Mouse (Mus musculus) hindbrain, embryonic 14.5 days (tissue): ENCODE results near the gene Cflar. TPM values are rescaled to one million over a fixed set of nuclear protein-coding genes. Genes with fewer than 3 reads are reported as not detected.
A peak's percentile ranks its signal among the peaks of the same experiment; 100 is the strongest.

Experiments used
- ATAC-seq: fragments of 200-750 bp; cut with Nextera tagmentation; 2 replicates; pipeline ENCODE4 v1.8.0; 2017; ENCODE audit warnings: moderate number of reproducible peaks, mild to moderate bottlenecking, moderate TSS enrichment, moderate library complexity; ENCODE audit not compliant: low FRiP score
- DNase-seq: peaks from one replicate; pipeline ENCODE4 v3.0.0-alpha.2; 2015; ENCODE audit warnings: low spot score
- H3K27ac ChIP-seq: fragments of 300-500 bp; sonication (generic); 2 replicates; pipeline ENCODE4 v1.5.1; 2014; ENCODE audit warnings: mild to moderate bottlenecking, moderate library complexity
- H3K27me3 ChIP-seq: fragments of 300-500 bp; sonication (generic); 2 replicates; pipeline ENCODE4 v1.6.1; 2014; ENCODE audit warnings: mild to moderate bottlenecking, low read length, mixed read lengths; ENCODE audit not compliant: control insufficient read depth, insufficient read depth
- H3K36me3 ChIP-seq: fragments of 300-500 bp; sonication (generic); replicated peaks from 2 replicates; pipeline ENCODE4 v1.6.1; 2014; ENCODE audit not compliant: control insufficient read depth, insufficient read depth
- H3K4me1 ChIP-seq: fragments of 300-500 bp; sonication (generic); replicated peaks from 2 replicates; pipeline ENCODE4 v1.6.1; 2014; ENCODE audit warnings: antibody characterized with exemption, low read length, mixed read lengths; ENCODE audit not compliant: control insufficient read depth, insufficient read depth
- H3K4me2 ChIP-seq: fragments of 300-500 bp; sonication (generic); replicated peaks from 2 replicates; pipeline ENCODE4 v1.6.1; 2014; ENCODE audit warnings: mild to moderate bottlenecking, moderate library complexity
- H3K4me3 ChIP-seq: fragments of 300-500 bp; sonication (generic); replicated peaks from 2 replicates; pipeline ENCODE4 v1.5.1; 2014; ENCODE audit warnings: mild to moderate bottlenecking, low read length
- H3K9ac ChIP-seq: fragments of 300-500 bp; sonication (generic); 2 replicates; pipeline ENCODE4 v1.6.1; 2014
- H3K9me3 ChIP-seq: fragments of 300-500 bp; sonication (generic); 2 replicates; pipeline ENCODE4 v1.6.1; 2016; ENCODE audit warnings: low read length; ENCODE audit not compliant: control insufficient read depth
- WGBS: fragments of 180-500 bp; shearing (Covaris S2); extraction: QIAGEN DNeasy Blood & Tissue Kit; methylation state at CpG from one replicate; pipeline ENCODE4 v1.1.7; 2014; 5-methylcytosine and 5-hydroxymethylcytosine counted together
- polyA plus RNA-seq: library from polyadenylated mRNA; unstranded; fragments of >200 nt; fragmentation: Nextera tagmentation; extraction: Ambion mirVana; gene quantifications from 2 replicates; pipeline ENCODE4 v1.2.1, GENCODE M21; 2014

Gene Cflar
- polyA plus RNA-seq, 1 experiment from 2014 or later = 18.7 TPM

DNA sequence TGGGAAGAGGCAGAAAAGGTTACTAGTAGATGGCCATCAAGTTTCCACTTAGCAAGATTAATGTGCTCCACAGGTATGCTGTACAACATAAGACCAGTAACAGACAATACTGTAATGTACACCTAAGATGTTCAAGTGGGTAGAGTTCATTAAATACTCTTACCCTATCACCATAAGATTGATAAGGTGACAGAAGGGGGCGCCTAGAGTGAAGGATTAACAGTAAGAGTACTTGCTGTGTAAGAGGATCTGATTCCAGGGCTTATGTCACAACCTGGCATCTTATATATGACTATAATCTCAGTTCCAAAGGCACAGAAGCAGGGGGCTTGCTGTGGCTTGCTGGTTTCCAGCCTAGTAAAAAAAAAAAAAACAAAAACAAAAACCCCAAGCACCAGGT, 66.9 kb downstream of the Cflar start:
- H3K4me2 ChIP-seq = no peak overlapping the region
- no peak overlapping the region for H3K4me3 ChIP-seq
- no peak for ATAC-seq
- H3K9me3 ChIP-seq = no peaks in the 10 kb centered on the region
- H3K9ac ChIP-seq = no peak overlapping the region
- H3K27me3 ChIP-seq = no peaks in the 10 kb centered on the region
- H3K27ac ChIP-seq = no peak overlapping the region
- H3K36me3 ChIP-seq = no peaks in the 10 kb centered on the region
- 44% methylated on average over 1 of the region's 1 CpGs for WGBS
- no peaks in the 10 kb centered on the region for H3K4me1 ChIP-seq
- DNase-seq = no peak

DNA sequence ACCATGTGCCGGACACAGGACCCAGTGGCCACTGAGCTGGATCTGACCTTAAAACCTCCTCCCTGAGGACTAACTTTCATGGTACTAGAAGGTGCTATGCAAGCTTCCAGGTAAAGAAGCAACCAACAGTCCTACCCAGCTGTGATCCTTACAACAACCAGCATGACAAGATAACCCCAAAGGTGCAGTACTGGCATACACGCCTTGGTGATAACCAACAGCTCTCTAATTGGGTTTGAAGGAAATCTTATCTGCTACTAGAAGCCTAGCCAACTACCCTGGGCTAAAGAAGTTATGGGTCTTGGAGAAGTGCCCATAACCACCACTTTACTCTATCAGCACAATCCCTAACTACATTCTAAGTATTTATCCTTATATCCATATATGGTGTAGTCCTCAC, 75.0 kb downstream of the Cflar start:
- Histone ChIP-seq H3K4me1 (no peaks in the 10 kb centered on the region), H3K9me3 (no peaks in the 10 kb centered on the region), H3K9ac (no peak overlapping the region), H3K27ac (no peak overlapping the region), H3K4me3 (no peak overlapping the region), H3K27me3 (no peaks in the 10 kb centered on the region), H3K36me3 (no peaks in the 10 kb centered on the region), H3K4me2 (no peak overlapping the region)
- ATAC-seq = no peak
- no peak for DNase-seq
- 90% methylated on average over 2 of the region's 2 CpGs for WGBS

- DNase-seq (no peak), ATAC-seq (no peak)
- no peaks in the 10 kb centered on the region for H3K4me1 ChIP-seq
- no peak overlapping the region for H3K4me2 ChIP-seq
- no peaks in the 10 kb centered on the region for H3K9me3 ChIP-seq
- H3K36me3 ChIP-seq = no peaks in the 10 kb centered on the region
- H3K27me3 ChIP-seq = no peaks in the 10 kb centered on the region
- H3K9ac ChIP-seq = no peak overlapping the region
- no peak overlapping the region for H3K4me3 ChIP-seq
- H3K27ac ChIP-seq = no peak overlapping the region
- 98% methylated on average over 4 of the region's 4 CpGs for WGBS
These were observed 77.1 kb downstream of the Cflar start for GRCm38 (mm10) chr1:58788410-58788809.

- Histone ChIP-seq H3K9me3 (0 out of 2 replicates have a peak, but pooled peaks cover 3% of the 10 kb centered on the region), H3K4me3 (no peak overlapping the region), H3K4me2 (peak overlapping the region; percentile 80; the same call in 1 of the 2 replicates), H3K36me3 (no peaks in the 10 kb centered on the region), H3K4me1 (peaks cover 8% of the 10 kb centered on the region; the same call in 1 of the 2 replicates), H3K9ac (no peak overlapping the region), H3K27ac (no peak overlapping the region), H3K27me3 (no peaks in the 10 kb centered on the region)
- ATAC-seq (no peak), DNase-seq (no peak)
- WGBS = 55% methylated on average over 2 of the region's 2 CpGs
These were observed 83.4 kb downstream of the Cflar start for GRCm38 (mm10) chr1:58794705-58795104.

DNA sequence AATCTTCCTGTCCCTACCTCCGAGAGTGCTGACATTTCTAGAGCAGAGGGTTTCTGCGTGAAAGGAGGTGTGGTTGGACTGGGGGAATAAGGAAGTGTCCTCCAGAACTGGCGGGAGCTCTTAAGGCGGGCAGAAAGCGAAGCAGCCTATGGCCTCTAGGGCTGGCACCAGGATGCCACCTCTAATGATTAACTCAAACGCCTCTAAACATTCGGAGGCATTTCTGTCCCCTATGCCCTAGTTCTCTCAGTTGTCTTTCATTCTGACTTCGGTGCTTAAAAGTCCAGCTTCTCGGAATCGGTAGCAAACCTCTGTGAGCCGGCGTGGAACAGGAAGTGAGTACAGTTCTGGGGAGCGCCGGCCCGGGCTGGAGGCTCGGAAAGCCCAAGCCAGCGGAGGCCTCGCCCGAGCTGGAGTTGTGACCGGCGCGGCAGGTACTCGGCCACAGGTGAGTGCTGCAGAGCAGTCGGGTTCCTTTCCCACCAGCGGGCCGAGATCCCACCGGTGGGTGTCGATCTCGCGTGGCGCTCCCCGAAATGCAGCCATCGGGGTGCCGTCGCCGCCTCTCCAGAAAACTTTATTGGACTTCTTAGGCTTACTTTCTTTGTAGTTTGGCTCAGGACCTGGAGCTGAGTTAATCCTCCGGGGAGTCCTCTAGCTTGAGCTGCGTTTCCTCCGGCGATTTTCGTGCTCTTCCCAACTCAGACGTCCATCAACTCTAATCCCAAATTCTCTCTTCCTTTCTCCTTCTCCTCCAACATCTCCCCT, 84.2 kb downstream of the Cflar start, which contains the start of gene Casp8:
TSS of gene Casp8 (plus strand) at position 84 of the 768 bp plus-strand sequence.
- peak within 1 kb of the TSS; percentile 54 for H3K9ac ChIP-seq
- H3K4me2 ChIP-seq = peak within 1 kb of the TSS; percentile 80
- no peaks in the 10 kb centered on the region for H3K36me3 ChIP-seq
- H3K4me3 ChIP-seq = peak within 1 kb of the TSS; percentile 40
- H3K27ac ChIP-seq = no peak within 1 kb of the TSS
- H3K9me3 ChIP-seq = 0 out of 2 replicates have a peak, but pooled peaks cover 3% of the 10 kb centered on the region
- peaks cover 8% of the 10 kb centered on the region; the same call in 1 of the 2 replicates for H3K4me1 ChIP-seq
- H3K27me3 ChIP-seq = no peaks in the 10 kb centered on the region
- ATAC-seq (peak; percentile 59), DNase-seq (no peak)
- under 1% methylated on average over 42 of the region's 42 CpGs for WGBS

DNA sequence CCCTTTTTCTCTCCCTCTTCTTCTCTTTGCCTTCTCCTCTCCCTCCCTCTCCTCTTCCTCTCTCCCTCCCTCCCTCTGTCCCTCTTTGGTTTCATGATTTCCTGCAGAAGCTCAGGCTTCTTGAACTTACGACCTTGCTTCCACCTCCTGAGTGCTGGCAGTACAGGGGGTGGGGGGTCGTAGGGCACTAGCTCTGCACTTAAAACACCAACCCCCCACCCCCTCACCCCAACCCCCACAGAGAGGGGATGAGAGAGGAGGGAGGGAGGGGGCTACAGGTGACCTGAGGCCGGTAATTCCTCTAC, 84.7 kb downstream of the Cflar start:
- H3K4me3 ChIP-seq = peak overlapping the region; percentile 40
- DNase-seq (no peak), ATAC-seq (no peak)
- H3K4me2 ChIP-seq = peak overlapping the region; percentile 80
- peak overlapping the region; percentile 54 for H3K9ac ChIP-seq
- no peak overlapping the region for H3K27ac ChIP-seq
- no peaks in the 10 kb centered on the region for H3K36me3 ChIP-seq
- 6% methylated on average over 3 of the region's 3 CpGs for WGBS
- 0 out of 2 replicates have a peak, but pooled peaks cover 3% of the 10 kb centered on the region for H3K9me3 ChIP-seq
- H3K4me1 ChIP-seq = peaks cover 8% of the 10 kb centered on the region; the same call in 1 of the 2 replicates
- H3K27me3 ChIP-seq = no peaks in the 10 kb centered on the region

- H3K4me2 ChIP-seq = no peak overlapping the region
- no peak overlapping the region for H3K9ac ChIP-seq
- peaks cover 8% of the 10 kb centered on the region; the same call in 1 of the 2 replicates for H3K4me1 ChIP-seq
- H3K4me3 ChIP-seq = no peak overlapping the region
- H3K27ac ChIP-seq = no peak overlapping the region
- no peak for ATAC-seq
- WGBS = 76% methylated on average over 4 of the region's 4 CpGs
- no peaks in the 10 kb centered on the region for H3K36me3 ChIP-seq
- H3K9me3 ChIP-seq = 0 out of 2 replicates have a peak, but pooled peaks cover 3% of the 10 kb centered on the region
- DNase-seq = no peak
- no peaks in the 10 kb centered on the region for H3K27me3 ChIP-seq
These were observed 85.5 kb downstream of the Cflar start for GRCm38 (mm10) chr1:58796853-58797252.

DNA sequence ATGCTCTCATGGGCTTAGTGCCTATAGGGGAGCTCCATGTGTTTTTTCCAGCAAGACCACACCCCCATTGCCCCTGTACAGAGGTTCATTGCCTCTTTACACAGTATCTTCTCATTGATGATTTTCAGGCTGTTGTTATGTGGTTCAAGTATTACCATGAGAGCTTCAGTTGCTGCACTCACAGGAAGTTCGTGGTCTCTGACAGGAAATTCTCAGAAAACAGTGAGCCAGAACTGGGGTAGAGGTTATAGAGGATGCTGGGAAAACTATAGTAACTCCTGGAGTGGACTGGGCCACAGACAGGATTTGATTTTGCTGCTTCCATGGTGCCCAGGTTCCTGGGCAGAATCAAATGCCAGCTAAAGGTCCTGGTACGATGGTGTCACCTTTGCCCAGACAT, 86.1 kb downstream of the Cflar start:
- no peak overlapping the region for H3K4me3 ChIP-seq
- ATAC-seq (no peak), DNase-seq (no peak)
- H3K27me3 ChIP-seq = no peaks in the 10 kb centered on the region
- H3K4me2 ChIP-seq = no peak overlapping the region
- H3K9me3 ChIP-seq = 0 out of 2 replicates have a peak, but pooled peaks cover 3% of the 10 kb centered on the region
- H3K27ac ChIP-seq = no peak overlapping the region
- 88% methylated on average over 2 of the region's 2 CpGs for WGBS
- no peaks in the 10 kb centered on the region for H3K36me3 ChIP-seq
- peaks cover 8% of the 10 kb centered on the region; the same call in 1 of the 2 replicates for H3K4me1 ChIP-seq
- H3K9ac ChIP-seq = no peak overlapping the region

DNA sequence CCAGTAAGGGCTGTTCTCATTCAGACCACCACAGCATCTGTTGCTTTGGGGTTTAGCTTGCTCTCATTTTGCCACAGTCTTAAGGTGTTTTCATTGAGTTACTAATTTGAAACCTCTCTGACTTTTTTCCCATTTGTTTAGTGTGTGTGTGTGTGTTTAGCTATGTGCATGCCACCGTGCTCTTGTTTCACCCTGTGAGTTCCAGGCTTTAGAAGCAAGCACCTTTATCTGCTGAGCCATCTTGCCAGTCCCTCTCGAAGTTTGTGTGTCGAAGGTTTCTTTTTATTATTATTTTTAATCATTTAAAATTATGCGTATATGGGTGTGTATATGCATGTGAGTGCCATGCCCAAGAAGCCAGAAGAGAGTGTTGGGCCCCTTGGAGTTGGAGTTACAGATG, 87.6 kb downstream of the Cflar start:
- Histone ChIP-seq H3K4me2 (no peak overlapping the region), H3K4me3 (no peak overlapping the region), H3K9me3 (0 out of 2 replicates have a peak, but pooled peaks cover 3% of the 10 kb centered on the region), H3K27me3 (no peaks in the 10 kb centered on the region), H3K4me1 (peaks cover 8% of the 10 kb centered on the region; the same call in 1 of the 2 replicates), H3K9ac (no peak overlapping the region), H3K36me3 (no peaks in the 10 kb centered on the region), H3K27ac (no peak overlapping the region)
- DNase-seq = no peak
- ATAC-seq = no peak
- WGBS = 95% methylated on average over 4 of the region's 4 CpGs
